Mouse (Mus musculus) hematopoietic stem cell, adult 5-6 weeks (primary cell): ENCODE measurements around the gene Olfr1419. TPM values are rescaled to one million over a fixed set of nuclear protein-coding genes. Genes with fewer than 3 reads are reported as not detected.
"Not testable (repeated sequence)": the region's sequence is repeated elsewhere in the genome, so short reads cannot be mapped to it uniquely, and the experiment has no call there.

Source experiments
- ATAC-seq, 2 experiments: fragments of 125-278 bp in 1 of 2; replicated peaks in 1 of 2; 2 replicates each; pipeline ENCODE4 v1.8.0; 2016 to 2017; ENCODE audit warnings: inconsistent platforms in 2 of 2, mild to moderate bottlenecking in 2 of 2, moderate number of reproducible peaks in 2 of 2, low read depth in 1 of 2, moderate TSS enrichment in 1 of 2; ENCODE audit not compliant: low FRiP score in 2 of 2, poor library complexity in 2 of 2, severe bottlenecking in 2 of 2, insufficient read depth in 1 of 2, low TSS enrichment in 1 of 2
- total RNA-seq: library from RNA; stranded (forward); fragments of 172-1452, 232-1000 nt; gene quantifications from 2 replicates; pipeline ENCODE4 v1.2.3, GENCODE M21; 2017

The Olfr1419 gene
- total RNA-seq, result not detected in 2 replicates

DNA sequence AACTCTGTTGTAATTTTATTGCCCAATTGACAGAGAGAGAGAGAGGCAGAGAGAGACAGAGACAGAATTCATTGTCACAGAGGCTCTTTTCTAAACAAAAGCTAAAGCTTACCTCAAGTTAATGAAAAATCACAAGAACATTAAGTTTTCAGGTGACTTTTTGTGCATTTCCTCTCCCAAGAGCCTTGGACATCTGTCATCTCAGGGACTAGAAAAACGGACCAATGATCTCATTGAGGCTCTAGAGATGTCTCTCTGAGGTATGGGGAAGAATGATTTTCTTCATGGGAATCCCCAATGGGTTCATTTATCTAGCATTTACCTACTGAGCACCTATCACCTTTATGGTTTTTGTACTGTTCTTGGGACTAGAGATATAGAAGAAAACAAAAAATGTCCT, at the start of gene Olfr1419:
TSS of gene Olfr1419 (minus strand) at position 101 of the 400 bp plus-strand sequence.
- ATAC-seq, result no peak

- not testable (repeated sequence) for ATAC-seq
These were observed 47.6 kb upstream of the Olfr1419 start for GRCm38 (mm10) chr19:11922515-11922914.

GRCm38 (mm10) chr19:11922068-11922467, 47.2 kb upstream of the Olfr1419 start:
- ATAC-seq, result no peak

DNA sequence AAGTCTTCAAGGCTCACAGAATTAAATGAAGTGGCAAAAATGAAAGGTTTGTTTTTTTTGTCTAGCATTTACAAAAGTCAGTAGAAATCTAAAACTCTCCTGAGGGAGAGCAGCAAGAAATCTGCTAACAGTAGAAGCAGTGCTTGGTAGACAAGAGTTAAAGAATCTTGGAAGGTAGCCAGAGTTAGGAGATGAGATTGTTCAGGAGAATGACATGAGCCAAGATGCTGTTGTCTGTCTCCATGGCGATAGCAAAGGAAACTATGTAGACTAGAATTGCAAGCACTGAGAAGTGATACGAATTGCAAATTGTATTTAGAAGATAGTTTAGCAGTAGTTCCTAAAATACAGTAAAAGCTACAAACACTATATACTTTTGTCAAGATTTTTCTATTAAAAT, 40.9 kb upstream of the Olfr1419 start:
- ATAC-seq, result no peak

- peak; percentile 29 to 34; a peak in 2 of 4 replicates for ATAC-seq
These were observed 37.7 kb upstream of the Olfr1419 start for GRCm38 (mm10) chr19:11912533-11913121.

- ATAC-seq, result peak; percentile 95
These were observed 37.2 kb upstream of the Olfr1419 start, which contains the start of gene Patl1 for GRCm38 (mm10) chr19:11912037-11912532. Gene Patl1 (plus strand): TSS chr19:11912399.

DNA sequence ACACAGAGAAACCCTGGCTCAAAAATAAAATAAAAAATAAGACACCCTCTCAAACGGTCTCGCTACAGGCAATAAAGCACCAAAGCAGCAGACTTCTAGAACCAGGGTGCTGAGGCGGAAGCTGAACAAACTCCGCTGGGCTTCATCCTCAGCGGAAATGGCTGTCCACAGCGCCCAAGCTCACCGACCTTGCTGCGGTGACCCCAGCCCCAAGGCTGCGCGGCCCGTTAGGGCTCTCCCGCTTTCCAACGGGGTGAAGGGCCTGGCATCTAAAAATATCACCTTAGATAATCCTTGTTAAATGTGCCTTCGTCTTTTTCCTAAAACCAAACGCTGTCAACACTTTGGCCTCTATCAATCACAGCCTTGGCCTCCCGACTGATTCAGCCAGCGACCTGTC, 36.7 kb upstream of the Olfr1419 start:
- ATAC-seq, result peak; percentile 39 to 46

- no peak for ATAC-seq
These were observed 36.1 kb upstream of the Olfr1419 start for GRCm38 (mm10) chr19:11911021-11911420.

DNA sequence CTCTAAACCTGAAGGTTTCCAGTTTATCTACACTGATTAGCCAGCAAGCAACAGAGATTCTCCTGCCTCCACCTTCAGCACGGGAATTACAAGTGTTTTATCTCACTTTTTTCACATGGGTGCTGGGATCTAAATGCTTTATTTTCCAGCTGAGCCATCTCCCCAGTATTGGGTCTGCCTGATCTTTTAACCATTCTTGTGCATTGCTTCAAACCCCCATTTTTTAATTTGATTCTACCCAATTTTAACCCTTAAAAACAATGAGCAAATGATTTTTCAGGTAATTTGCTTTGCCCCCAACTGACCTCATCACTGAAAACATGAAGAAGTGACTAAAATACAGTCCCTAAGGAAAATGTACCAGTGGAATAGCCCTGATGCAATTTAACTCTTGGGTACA, 11.4 kb upstream of the Olfr1419 start, which contains the start of gene Olfr1420:
TSS of gene Olfr1420 (plus strand) at position 301 of the 400 bp plus-strand sequence.
- no peak for ATAC-seq

GRCm38 (mm10) chr19:11878404-11878803, 3.5 kb upstream of the Olfr1419 start:
- ATAC-seq, result not testable (repeated sequence)

GRCm38 (mm10) chr19:11867837-11868236, 7.1 kb downstream of the Olfr1419 start:
- no peak for ATAC-seq

DNA sequence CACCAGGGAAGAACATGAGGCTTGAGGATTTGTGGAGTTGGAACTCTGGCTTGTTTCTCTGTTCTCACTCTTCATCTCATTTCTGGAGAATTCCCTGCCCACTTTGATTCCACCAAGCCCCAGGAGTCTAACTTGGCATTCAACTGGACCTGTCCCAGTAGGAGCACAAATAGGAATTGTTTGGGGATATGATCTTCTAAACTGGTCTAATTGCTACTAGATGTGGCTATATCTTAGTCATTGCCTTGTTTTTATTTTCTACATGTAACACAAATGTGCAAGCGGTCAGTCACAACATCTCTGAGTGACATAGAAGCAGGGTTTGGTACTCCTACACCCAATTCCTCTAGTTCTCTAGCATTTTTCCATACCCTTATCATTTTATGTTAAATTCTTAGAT, 13.9 kb downstream of the Olfr1419 start, which contains the start of gene Olfr1418:
TSS of gene Olfr1418 (minus strand) at position 101 of the 400 bp plus-strand sequence.
- ATAC-seq, result no peak

DNA sequence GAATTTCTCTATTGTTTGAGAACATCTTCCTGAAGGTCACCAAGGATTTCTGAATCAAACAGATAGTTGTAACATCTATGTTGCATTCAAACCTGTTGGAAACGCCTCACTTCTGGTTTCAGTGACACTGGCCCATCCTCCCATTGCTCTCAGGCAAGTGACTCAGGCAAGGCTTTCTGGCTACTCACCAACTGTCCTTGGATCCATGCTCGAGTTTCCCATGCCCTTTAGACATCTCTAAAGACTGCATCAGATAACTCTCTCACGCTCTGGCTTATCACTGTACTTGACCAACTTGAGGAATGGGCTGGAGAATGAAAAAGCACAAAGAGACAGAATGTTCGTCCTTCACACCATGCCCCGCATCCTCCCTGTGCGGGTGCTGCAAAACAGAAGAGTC, 18.4 kb downstream of the Olfr1419 start:
- no peak for ATAC-seq

DNA sequence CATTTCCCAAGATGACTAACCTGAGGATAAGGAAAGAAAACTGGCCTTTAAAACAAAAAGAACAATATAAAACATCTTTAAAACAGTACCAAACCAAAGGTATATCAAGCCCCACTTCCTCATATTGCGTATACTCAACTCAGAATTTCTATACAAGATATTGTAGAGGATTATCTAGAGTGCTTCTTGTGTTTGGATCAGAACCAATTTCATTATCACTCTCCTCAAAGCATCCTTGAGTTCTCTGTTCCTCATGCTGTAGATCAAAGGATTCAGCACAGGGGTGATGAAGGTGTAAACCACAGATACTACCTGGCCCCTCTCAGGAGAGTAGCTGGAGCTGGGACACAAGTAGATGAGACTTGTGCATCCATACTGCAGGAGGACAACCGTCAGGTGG, 20.1 kb downstream of the Olfr1419 start:
- ATAC-seq, result no peak

DNA sequence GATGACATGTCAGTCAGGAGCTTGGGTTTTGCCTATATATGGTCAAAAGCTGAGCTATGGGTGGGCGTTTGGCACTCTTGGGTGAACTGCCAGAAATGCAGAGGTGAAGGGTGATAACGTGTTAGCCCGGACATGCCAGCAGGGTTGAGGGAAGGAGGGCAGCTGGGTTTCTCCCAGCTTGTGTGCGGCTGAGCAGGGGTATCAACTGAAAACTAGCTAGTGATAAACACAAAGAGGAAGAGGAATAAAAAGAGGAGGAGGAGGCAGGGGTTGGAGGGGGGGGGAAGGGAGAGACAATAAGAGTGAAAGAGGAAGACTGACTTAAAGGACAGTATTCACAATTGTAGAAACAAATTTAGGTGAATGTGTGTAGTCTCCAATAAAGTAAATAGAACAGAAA, 22.3 kb downstream of the Olfr1419 start:
- no peak for ATAC-seq

DNA sequence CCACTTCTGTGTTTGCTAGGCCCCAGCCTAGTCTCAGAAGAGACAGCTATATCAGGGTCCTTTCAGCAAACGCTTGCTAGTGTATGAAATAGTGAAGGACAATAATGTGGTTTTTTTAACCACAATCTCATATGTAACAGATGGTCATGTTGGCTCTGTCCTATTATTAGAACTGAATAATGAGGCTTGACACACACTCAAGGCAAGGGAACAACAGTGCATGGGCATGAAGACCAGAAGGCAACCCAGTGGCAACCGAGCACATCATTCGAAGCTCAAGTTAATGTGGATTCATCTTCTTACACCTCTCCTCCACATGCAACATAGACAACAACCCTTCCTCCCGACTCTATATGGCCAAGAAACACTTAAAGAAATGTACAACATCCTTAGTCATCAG, 28.6 kb downstream of the Olfr1419 start:
- ATAC-seq, result no peak

DNA sequence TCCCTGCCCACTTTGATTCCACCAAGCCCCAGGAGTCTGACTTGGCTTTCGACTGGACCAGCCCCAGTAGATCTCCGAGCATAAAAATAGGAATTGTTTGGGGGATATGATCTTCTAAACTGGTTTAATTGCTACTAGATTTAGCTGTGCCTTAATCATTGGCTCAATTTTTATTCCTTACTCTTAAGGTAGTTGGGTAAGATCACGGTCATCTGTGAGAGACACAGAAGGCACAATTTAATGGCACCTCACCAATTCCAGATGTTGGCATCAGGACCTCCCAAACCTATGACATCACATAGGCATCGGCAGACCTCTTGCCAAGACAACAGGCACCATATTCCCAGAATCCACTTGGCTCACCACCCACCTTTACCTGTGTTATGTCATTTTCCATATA, 35.8 kb downstream of the Olfr1419 start, which contains the start of gene Olfr1417:
TSS of gene Olfr1417 (minus strand) at position 101 of the 400 bp plus-strand sequence.
- ATAC-seq, result no peak

GRCm38 (mm10) chr19:11823346-11824065, 51.4 kb downstream of the Olfr1419 start:
- ATAC-seq, result no peak
